Mouse (Mus musculus) heart, adult 2 months (tissue): ENCODE measurements around the gene Tmem184a. TPM values are rescaled to one million over a fixed set of nuclear protein-coding genes. Genes with fewer than 3 reads are reported as not detected.

Experiments
- DNase-seq, 2 experiments: peaks; one replicate each; pipeline ENCODE4 v3.0.0; 2021
- H3K27ac ChIP-seq: fragments of 200-600 bp; 2 replicates; pipeline ENCODE4 v1.8.1; 2022
- H3K27me3 ChIP-seq: fragments of 200-500 bp; 2 replicates; pipeline ENCODE4 v1.6.1; 2012; ENCODE audit warnings: mild to moderate bottlenecking, low read length, inconsistent platforms, mixed read lengths; ENCODE audit not compliant: control insufficient read depth, insufficient read depth
- H3K36me3 ChIP-seq: fragments of 200-500 bp; 2 replicates; pipeline ENCODE4 v1.6.1; 2012; ENCODE audit warnings: low read length, inconsistent platforms; ENCODE audit not compliant: control insufficient read depth, insufficient read depth
- H3K4me1 ChIP-seq: fragments of 200-500 bp; 2 replicates; pipeline ENCODE4 v1.6.1; 2011; ENCODE audit warnings: low read length; ENCODE audit not compliant: control insufficient read depth, insufficient read depth
- H3K4me3 ChIP-seq: fragments of 200-600 bp; 2 replicates; pipeline ENCODE4 v1.8.1; 2022
- H3K79me2 ChIP-seq: fragments of 200-500 bp; replicated peaks from 2 replicates; pipeline ENCODE4 v1.6.1; 2012; ENCODE audit warnings: mild to moderate bottlenecking, inconsistent platforms, low read length, moderate library complexity, mixed read lengths; ENCODE audit not compliant: control insufficient read depth, insufficient read depth
- H3K9ac ChIP-seq: fragments of 200-500 bp; 2 replicates; pipeline ENCODE4 v1.6.1; 2012; ENCODE audit warnings: low read depth, mild to moderate bottlenecking, control low read depth, inconsistent platforms, low read length, mixed read lengths
- CTCF ChIP-seq: fragments of 200-600 bp; IDR thresholded peaks from 2 replicates; pipeline ENCODE4 v1.8.1; 2022; ENCODE audit warnings: antibody characterized with exemption, mild to moderate bottlenecking, moderate library complexity
- EP300 ChIP-seq: fragments of 200-500 bp; IDR thresholded peaks from 2 replicates; pipeline ENCODE4 v1.6.1; 2011; ENCODE audit warnings: low read depth, low read length, control low read depth; ENCODE audit not compliant: insufficient read depth
- POLR2A ChIP-seq: fragments of 200-500 bp; IDR thresholded peaks from 2 replicates; pipeline ENCODE4 v1.6.1; 2011; ENCODE audit warnings: mild to moderate bottlenecking, low read depth, low read length, control low read depth; ENCODE audit not compliant: insufficient read depth
- WGBS: fragments of 180-500 bp; shearing (Covaris S2); methylation state at CpG from one replicate; pipeline ENCODE4 v1.1.7; 2018; 5-methylcytosine and 5-hydroxymethylcytosine counted together
- intact Hi-C: fragments of 180-260 bp; cut with DNase I; formaldehyde crosslinking; loops from one replicate; pipeline ENCODE4 v1.15.1; 2025
- polyA plus RNA-seq: library from polyadenylated mRNA; depleted of rRNA; stranded (reverse); fragments of >200 nt; gene quantifications from 2 replicates; pipeline ENCODE4 v1.2.3, GENCODE M21; 2012
- total RNA-seq, 2 experiments: library from RNA; stranded (reverse); gene quantifications; 2 replicates each; pipeline ENCODE4 v1.2.3; 2021

Gene Tmem184a
- total and polyA plus RNA-seq, 3 experiments = 0.05 to 1.5 TPM; not detected in 1

GRCm38 (mm10) chr5:139812398-139813125 lies 7.2 kb downstream of the Tmem184a start:
- Histone ChIP-seq H3K27ac (no peak overlapping the region), H3K9ac (no peak overlapping the region), H3K79me2 (no peaks in the 10 kb centered on the region), H3K36me3 (no peaks in the 10 kb centered on the region), H3K27me3 (no peaks in the 10 kb centered on the region), H3K4me3 (no peak overlapping the region), H3K4me1 (no peaks in the 10 kb centered on the region)
- DNase-seq = no peak
- intact Hi-C loops = no loop called here
- TF ChIP-seq CTCF (no peak), POLR2A (no peak)
- 66% methylated on average over 20 of the region's 20 CpGs for WGBS

- WGBS = 54% methylated on average over 15 of the region's 15 CpGs
- intact Hi-C loops = no loop called here
- Histone ChIP-seq H3K4me1 (no peaks in the 10 kb centered on the region), H3K79me2 (no peaks in the 10 kb centered on the region), H3K4me3 (no peak overlapping the region), H3K27me3 (no peaks in the 10 kb centered on the region), H3K27ac (no peak overlapping the region), H3K9ac (no peak overlapping the region), H3K36me3 (no peaks in the 10 kb centered on the region)
- TF ChIP-seq POLR2A (no peak), CTCF (no peak), EP300 (no peak)
- DNase-seq = no peak
These were observed 7.9 kb downstream of the Tmem184a start for GRCm38 (mm10) chr5:139811677-139812397.

- Histone ChIP-seq H3K9ac (no peak overlapping the region), H3K27ac (no peak overlapping the region), H3K79me2 (no peaks in the 10 kb centered on the region), H3K36me3 (no peaks in the 10 kb centered on the region), H3K4me1 (no peaks in the 10 kb centered on the region), H3K27me3 (no peaks in the 10 kb centered on the region), H3K4me3 (no peak overlapping the region)
- DNase-seq = no peak
- 51% methylated on average over 4 of the region's 4 CpGs for WGBS
- TF ChIP-seq POLR2A = no peak
- no peak for TF ChIP-seq EP300
- TF ChIP-seq CTCF = peak; percentile 30
- intact Hi-C loops = no loop called here
These were observed 10.3 kb downstream of the Tmem184a start for GRCm38 (mm10) chr5:139809397-139809796.

GRCm38 (mm10) chr5:139805924-139806323 lies 13.8 kb downstream of the Tmem184a start:
- no peak overlapping the region for H3K4me3 ChIP-seq
- no peak for DNase-seq
- no peaks in the 10 kb centered on the region for H3K36me3 ChIP-seq
- no peak overlapping the region for H3K9ac ChIP-seq
- H3K27me3 ChIP-seq = no peaks in the 10 kb centered on the region
- H3K27ac ChIP-seq = no peak overlapping the region
- 93% methylated on average over 8 of the region's 8 CpGs for WGBS
- intact Hi-C loops = no loop called here
- H3K79me2 ChIP-seq = no peaks in the 10 kb centered on the region
- no peak for TF ChIP-seq POLR2A
- no peak for TF ChIP-seq CTCF
- TF ChIP-seq EP300 = no peak
- no peaks in the 10 kb centered on the region for H3K4me1 ChIP-seq

- H3K9ac ChIP-seq = no peak overlapping the region
- TF ChIP-seq CTCF (no peak), POLR2A (no peak), EP300 (no peak)
- H3K36me3 ChIP-seq = no peaks in the 10 kb centered on the region
- 70% methylated on average over 11 of the region's 11 CpGs for WGBS
- no peak overlapping the region; the same call in 1 of the 2 replicates for H3K27ac ChIP-seq
- no peaks in the 10 kb centered on the region for H3K4me1 ChIP-seq
- H3K79me2 ChIP-seq = 0 out of 2 replicates have a peak, but pooled peaks cover 3% of the 10 kb centered on the region
- intact Hi-C loops = no loop called here
- no peak overlapping the region for H3K4me3 ChIP-seq
- H3K27me3 ChIP-seq = no peaks in the 10 kb centered on the region
- no peak for DNase-seq
These were observed 15.1 kb downstream of the Tmem184a start for GRCm38 (mm10) chr5:139804573-139805111.

- peak; percentile 26; the same call in 1 of the 2 replicates for TF ChIP-seq CTCF
- TF ChIP-seq POLR2A = no peak
- TF ChIP-seq EP300 = no peak
- H3K4me3 ChIP-seq = no peak overlapping the region
- no peak for DNase-seq
- H3K27me3 ChIP-seq = no peaks in the 10 kb centered on the region
- H3K79me2 ChIP-seq = 0 out of 2 replicates have a peak, but pooled peaks cover 3% of the 10 kb centered on the region
- 6% methylated on average over 6 of the region's 6 CpGs for WGBS
- no peaks in the 10 kb centered on the region for H3K36me3 ChIP-seq
- intact Hi-C loops = no loop called here
- H3K27ac ChIP-seq = no peak overlapping the region; the same call in 1 of the 2 replicates
- no peak overlapping the region for H3K9ac ChIP-seq
- no peaks in the 10 kb centered on the region for H3K4me1 ChIP-seq
These were observed 15.6 kb downstream of the Tmem184a start for GRCm38 (mm10) chr5:139804107-139804551.
